ENCODE assay signal across 11 mouse cellular contexts in genomic region chr13:111658501-111659280, GRCm38 (mm10). TPM values are rescaled to one million over a fixed set of nuclear protein-coding genes. Genes with fewer than 3 reads are reported as not detected.
DNase-seq lines count a peak whose midpoint lies in the region; ATAC-seq and TF ChIP-seq lines count a peak whose summit lies in the region.
"Had no signal": no experiment of that assay in that cellular context is flagged by ENCODE, and none has a peak within 500 bp of the region (broad histone marks: within the 10 kb centered on the region; RNA-seq: fewer than 3 reads in every experiment).

No protein-coding gene starts in this region.

- H3K27ac ChIP-seq in heart, adult 2 months: no peak overlapping the region
- H3K27ac ChIP-seq in heart, embryonic 11.5 days (ENCODE audit: low read depth, low read length): no peak overlapping the region
- peak overlapping the region; percentile 81 for H3K27ac ChIP-seq in limb, embryonic 14.5 days (replicated peaks; ENCODE audit: low read depth, low read length)
- no peak overlapping the region for H3K27ac ChIP-seq in forebrain, embryonic 12.5 days
- no peak overlapping the region for H3K27ac ChIP-seq in lung, postnatal 0 days (ENCODE audit: low read length)
- H3K27ac ChIP-seq: hindbrain, embryonic 12.5 days had no signal

- TF ChIP-seq CTCF in heart, adult 2 months (IDR thresholded peaks at IDR 0.05): no peak
- no peak for TF ChIP-seq CTCF in lung, postnatal 0 days (IDR thresholded peaks at IDR 0.05)

- H3K79me2 ChIP-seq in heart, adult 2 months (replicated peaks; ENCODE audit: control insufficient read depth, insufficient read depth, low read length): no peaks in the 10 kb centered on the region

- ATAC-seq in heart, embryonic 11.5 days (replicated peaks; ENCODE audit: insufficient number of reproducible peaks, low FRiP score, low TSS enrichment): no peak
- peak; percentile 87 for ATAC-seq in limb, embryonic 14.5 days (ENCODE audit: low FRiP score, low read depth)
- ATAC-seq in forebrain, embryonic 12.5 days (ENCODE audit: low FRiP score): no peak
- no peak for ATAC-seq in lung, postnatal 0 days

- no peak overlapping the region for H3K4me3 ChIP-seq in heart, adult 2 months
- H3K4me3 ChIP-seq in heart, embryonic 11.5 days (ENCODE audit: low read depth, low read length): no peak overlapping the region
- no peak overlapping the region for H3K4me3 ChIP-seq in limb, embryonic 14.5 days (replicated peaks; ENCODE audit: low read length)
- no peak overlapping the region for H3K4me3 ChIP-seq in forebrain, embryonic 12.5 days (replicated peaks)
- H3K4me3 ChIP-seq in lung, postnatal 0 days (ENCODE audit: low read depth, low read length): no peak overlapping the region
- H3K4me3 ChIP-seq: hindbrain, embryonic 12.5 days had no signal

- H3K9ac ChIP-seq in heart, adult 2 months (ENCODE audit: low read depth, low read length): no peak overlapping the region
- H3K9ac ChIP-seq in heart, embryonic 11.5 days (ENCODE audit: low read depth, low read length): no peak overlapping the region
- no peak overlapping the region for H3K9ac ChIP-seq in limb, embryonic 14.5 days (ENCODE audit: low read depth, low read length, severe bottlenecking)
- H3K9ac ChIP-seq in forebrain, embryonic 12.5 days: no peak overlapping the region
- H3K9ac ChIP-seq in lung, postnatal 0 days (replicated peaks; ENCODE audit: low read depth): no peak overlapping the region
- H3K9ac ChIP-seq: hindbrain, embryonic 12.5 days had no signal

- no peak for TF ChIP-seq EP300 in heart, adult 2 months (IDR thresholded peaks at IDR 0.05; ENCODE audit: insufficient read depth, low read depth, low read length)
- TF ChIP-seq EP300 in lung, postnatal 0 days (IDR thresholded peaks at IDR 0.05): no peak

- no peaks in the 10 kb centered on the region for H3K4me1 ChIP-seq in heart, adult 2 months (ENCODE audit: control insufficient read depth, insufficient read depth, low read length)
- H3K4me1 ChIP-seq in heart, embryonic 11.5 days (ENCODE audit: control insufficient read depth, insufficient read depth, low read length): no peaks in the 10 kb centered on the region
- peaks cover 21% of the 10 kb centered on the region for H3K4me1 ChIP-seq in limb, embryonic 14.5 days (ENCODE audit: control insufficient read depth, insufficient read depth, low read length)
- no peaks in the 10 kb centered on the region for H3K4me1 ChIP-seq in forebrain, embryonic 12.5 days
- no peaks in the 10 kb centered on the region for H3K4me1 ChIP-seq in lung, postnatal 0 days (ENCODE audit: insufficient read depth, low read depth, low read length)
- H3K4me1 ChIP-seq: hindbrain, embryonic 12.5 days had no signal

- intact Hi-C loops in heart, adult 2 months (cut with DNase I): no loop called here

- DNase-seq in heart, adult 2 months: peak; percentile 28 to 29
- DNase-seq in MEL-GATA-1-ER (ENCODE audit: extremely low read depth, low read depth): peak; percentile 53
- DNase-seq in gastrocnemius, postnatal 10 days: peak; percentile 41
- DNase-seq in limb, embryonic 14.5 days (ENCODE audit: low spot score): peak; percentile 79
- no peak for DNase-seq in natural killer cell, adult 2 months (ENCODE audit: low spot score in 2 of 2)
- DNase-seq in lung, postnatal 0 days (ENCODE audit: low spot score): no peak
- DNase-seq: cerebellum, postnatal 36 days; left cerebral cortex, postnatal 4 days had no signal

- H3K27me3 ChIP-seq in heart, adult 2 months (ENCODE audit: control insufficient read depth, insufficient read depth, low read length): no peaks in the 10 kb centered on the region
- H3K27me3 ChIP-seq in heart, embryonic 11.5 days (ENCODE audit: control insufficient read depth, insufficient read depth, low read length): no peaks in the 10 kb centered on the region
- H3K27me3 ChIP-seq in limb, embryonic 14.5 days (ENCODE audit: control insufficient read depth, insufficient read depth, low read length): no peaks in the 10 kb centered on the region
- no peaks in the 10 kb centered on the region for H3K27me3 ChIP-seq in forebrain, embryonic 12.5 days
- H3K27me3 ChIP-seq in lung, postnatal 0 days (replicated peaks; ENCODE audit: insufficient read depth, low read length): no peaks in the 10 kb centered on the region
- H3K27me3 ChIP-seq: hindbrain, embryonic 12.5 days had no signal

- no peaks in the 10 kb centered on the region for H3K9me3 ChIP-seq in heart, embryonic 11.5 days (replicated peaks; ENCODE audit: control insufficient read depth, low read length)
- H3K9me3 ChIP-seq in limb, embryonic 14.5 days (ENCODE audit: control insufficient read depth, low read length): no peaks in the 10 kb centered on the region
- H3K9me3 ChIP-seq in forebrain, embryonic 12.5 days: no peaks in the 10 kb centered on the region
- H3K9me3 ChIP-seq in lung, postnatal 0 days (ENCODE audit: low read length): no peaks in the 10 kb centered on the region
- H3K9me3 ChIP-seq: hindbrain, embryonic 12.5 days had no signal

- no peak for TF ChIP-seq POLR2A in heart, adult 2 months (IDR thresholded peaks at IDR 0.05; ENCODE audit: insufficient read depth, low read depth, low read length)
- no peak for TF ChIP-seq POLR2A in limb, embryonic 14.5 days (IDR thresholded peaks at IDR 0.05; ENCODE audit: borderline replicate concordance, extremely low read depth, insufficient read depth, insufficient read length)

- H3K4me2 ChIP-seq in heart, embryonic 11.5 days: no peak overlapping the region
- peak overlapping the region; percentile 16 for H3K4me2 ChIP-seq in limb, embryonic 14.5 days (replicated peaks; ENCODE audit: low read depth, low read length, severe bottlenecking)
- H3K4me2 ChIP-seq in forebrain, embryonic 12.5 days: no peak overlapping the region
- H3K4me2 ChIP-seq in lung, postnatal 0 days (replicated peaks; ENCODE audit: low read depth, low read length): no peak overlapping the region
- H3K4me2 ChIP-seq: hindbrain, embryonic 12.5 days had no signal

- H3K36me3 ChIP-seq in heart, adult 2 months (ENCODE audit: control insufficient read depth, insufficient read depth, low read length): no peaks in the 10 kb centered on the region
- no peaks in the 10 kb centered on the region for H3K36me3 ChIP-seq in heart, embryonic 11.5 days (ENCODE audit: control insufficient read depth, insufficient read depth, low read length)
- H3K36me3 ChIP-seq in limb, embryonic 14.5 days (ENCODE audit: control insufficient read depth, insufficient read depth, low read length): no peaks in the 10 kb centered on the region
- H3K36me3 ChIP-seq in forebrain, embryonic 12.5 days (replicated peaks): no peaks in the 10 kb centered on the region
- H3K36me3 ChIP-seq in lung, postnatal 0 days (ENCODE audit: insufficient read depth, low read length): no peaks in the 10 kb centered on the region
- H3K36me3 ChIP-seq: hindbrain, embryonic 12.5 days had no signal

- WGBS in heart, adult 2 months: 54% methylated on average over 12 of the region's 12 CpGs
- 53% methylated on average over 12 of the region's 12 CpGs for WGBS in heart, embryonic 11.5 days (ENCODE audit: insufficient replicate concordance)
- WGBS in limb, embryonic 14.5 days: 26% methylated on average over 12 of the region's 12 CpGs
- WGBS in forebrain, embryonic 12.5 days: 79% methylated on average over 12 of the region's 12 CpGs
- WGBS in lung, postnatal 0 days: 62% methylated on average over 12 of the region's 12 CpGs

RNA-seq across cellular contexts. Expression of gene Mier3, which starts 22.1 kb away (rescaled TPM):
- total RNA-seq in heart, adult 2 months (2021): 10 to 100 TPM; 13.1 to 14.6 TPM
- 3.3 and 5.2 TPM in 2 replicates for polyA plus RNA-seq in heart, adult 2 months (2012; rRNA removed)
- 16.3 and 16.8 TPM in 2 replicates for polyA plus RNA-seq in heart, embryonic 11.5 days (2014; fragmentation: Nextera tagmentation; extraction: Ambion mirVana)
- 10 to 100 TPM; 16.0 to 19.0 TPM for total RNA-seq in gastrocnemius, postnatal 10 days (2021)
- 23.3 and 25.7 TPM in 2 replicates for polyA plus RNA-seq in limb, embryonic 14.5 days (2012; rRNA removed)
- polyA plus RNA-seq in limb, embryonic 14.5 days (2014; fragmentation: Nextera tagmentation; extraction: Ambion mirVana): 31.2 and 33.2 TPM in 2 replicates
- 26.0 and 26.5 TPM in 2 replicates for polyA plus RNA-seq in forebrain, embryonic 12.5 days (2016; fragmentation: Nextera tagmentation; extraction: Ambion mirVana)
- polyA plus RNA-seq in lung, postnatal 0 days (2015; fragmentation: Nextera tagmentation; extraction: Ambion mirVana): 10.2 and 11.5 TPM in 2 replicates

Comparison
In these comparisons a context has a peak if more than half of its experiments do, and no peak if none do; other contexts are left out.
1. DNase-seq: peak in heart, adult 2 months (2 of 2), MEL-GATA-1-ER (single experiment), gastrocnemius, postnatal 10 days (single experiment) and limb, embryonic 14.5 days (single experiment); none in natural killer cell, adult 2 months (0 of 2) and lung, postnatal 0 days (single experiment).